9 mouse cellular contexts compared by ENCODE assay signal in genomic region chr6:84407773-84408172, GRCm38 (mm10).
A peak's percentile ranks its signal among the peaks of the same experiment; 100 is the strongest.
DNase-seq lines count a peak whose midpoint lies in the region; ATAC-seq and TF ChIP-seq lines count a peak whose summit lies in the region.
"Had no signal": no experiment of that assay in that cellular context is flagged by ENCODE, and none has a peak within 500 bp of the region (broad histone marks: within the 10 kb centered on the region; RNA-seq: fewer than 3 reads in every experiment).

No protein-coding gene starts in this region.

- peak; percentile 57; the same call in 1 of the 2 replicates for ATAC-seq in lung, embryonic 16.5 days (ENCODE audit: low read depth)

- WGBS in lung, embryonic 16.5 days, result 5% methylated on average over 6 of the region's 6 CpGs

- H3K9ac ChIP-seq in MEL (ENCODE audit: control insufficient read depth, low read depth, low read length, poor library complexity, severe bottlenecking), result no peak overlapping the region
- no peak overlapping the region for H3K9ac ChIP-seq in lung, embryonic 16.5 days (ENCODE audit: low read length)
- H3K9ac ChIP-seq: heart, embryonic 15.5 days had no signal

- no peak for TF ChIP-seq EP300 in MEL (IDR thresholded peaks at IDR 0.05; ENCODE audit: low read depth in 1 of 2, low read length in 2 of 2)

- TF ChIP-seq POLR2A in MEL (IDR thresholded peaks at IDR 0.05; ENCODE audit: control insufficient read depth in 1 of 2, insufficient read depth in 1 of 2, low read depth in 1 of 2, low read length in 2 of 2, poor library complexity in 1 of 2), result no peak

- TF ChIP-seq CTCF in MEL (IDR thresholded peaks at IDR 0.05 in 2 of 3, conservative IDR thresholded peaks at IDR 0.05 in 1 of 3; ENCODE audit: control insufficient read depth in 1 of 3, insufficient read depth in 1 of 3, low read depth in 2 of 3, low read length in 3 of 3, poor library complexity in 1 of 3, severe bottlenecking in 1 of 3), result peak; percentile 60 to 85 (median 74)

- no peak overlapping the region for H3K27ac ChIP-seq in MEL (ENCODE audit: control insufficient read depth, low read depth, low read length)
- H3K27ac ChIP-seq in lung, embryonic 16.5 days (ENCODE audit: low read length), result no peak overlapping the region
- H3K27ac ChIP-seq: heart, embryonic 15.5 days had no signal

- H3K4me1 ChIP-seq in MEL (ENCODE audit: control insufficient read depth in 1 of 2, insufficient read depth in 2 of 2, low read length in 2 of 2), result no peaks in the 10 kb centered on the region
- no peaks in the 10 kb centered on the region for H3K4me1 ChIP-seq in lung, embryonic 16.5 days (replicated peaks; ENCODE audit: control insufficient read depth, insufficient read depth, low read length)
- H3K4me1 ChIP-seq: heart, embryonic 15.5 days had no signal

- no peaks in the 10 kb centered on the region for H3K9me3 ChIP-seq in MEL (replicated peaks; ENCODE audit: insufficient read depth, low read length)
- no peaks in the 10 kb centered on the region for H3K9me3 ChIP-seq in lung, embryonic 16.5 days (ENCODE audit: control insufficient read depth, low read length)
- H3K9me3 ChIP-seq: heart, embryonic 15.5 days had no signal

- peak; percentile 14 for DNase-seq in CD4-positive helper T cell, adult 2 months (ENCODE audit: low read depth, low spot score)
- DNase-seq in MEL (ENCODE audit: low read depth, low spot score), result peak; percentile 54
- DNase-seq in cerebellum, postnatal 10 days, result peak; percentile 90 to 95
- DNase-seq in gastrocnemius, postnatal 10 days, result peak; percentile 70
- peak; percentile 76 to 83 for DNase-seq in kidney, postnatal 4 days
- DNase-seq in retina, postnatal 1 day, result peak; percentile 86
- no peak for DNase-seq in spleen, postnatal 14 days (ENCODE audit: low spot score in 2 of 2)

- no peak overlapping the region for H3K4me3 ChIP-seq in MEL (ENCODE audit: control insufficient read depth in 1 of 2, insufficient read depth in 1 of 2, low read depth in 2 of 2, low read length in 2 of 2)
- H3K4me3 ChIP-seq in lung, embryonic 16.5 days (ENCODE audit: low read length), result no peak overlapping the region
- H3K4me3 ChIP-seq: heart, embryonic 15.5 days had no signal

- no peaks in the 10 kb centered on the region for H3K79me2 ChIP-seq in MEL (ENCODE audit: control insufficient read depth, insufficient read depth, low read length, poor library complexity)

- H3K36me3 ChIP-seq in MEL (ENCODE audit: control insufficient read depth in 1 of 2, insufficient read depth in 2 of 2, low read length in 2 of 2), result no peaks in the 10 kb centered on the region
- no peaks in the 10 kb centered on the region for H3K36me3 ChIP-seq in lung, embryonic 16.5 days (ENCODE audit: control insufficient read depth, insufficient read depth, low read length)
- H3K36me3 ChIP-seq: heart, embryonic 15.5 days had no signal

- no peak overlapping the region for H3K4me2 ChIP-seq in lung, embryonic 16.5 days (ENCODE audit: low read depth, low read length)
- H3K4me2 ChIP-seq: heart, embryonic 15.5 days had no signal

- no peaks in the 10 kb centered on the region for H3K27me3 ChIP-seq in MEL (ENCODE audit: control insufficient read depth in 1 of 2, insufficient read depth in 2 of 2, low read length in 2 of 2)
- H3K27me3 ChIP-seq in lung, embryonic 16.5 days (ENCODE audit: control insufficient read depth, insufficient read depth, low read depth, low read length), result peaks cover 4% of the 10 kb centered on the region; the same call in 1 of the 2 replicates

- peak; percentile 62 for TF ChIP-seq RAD21 in MEL (IDR thresholded peaks at IDR 0.05; ENCODE audit: low read depth, low read length)

TF ChIP-seq in MEL, 35 proteins besides CTCF, POLR2A, EP300 and RAD21:
- TF ChIP-seq SMC3 (IDR thresholded peaks at IDR 0.05; ENCODE audit: low read depth, low read length) (peak; percentile 93), ZC3H11A (IDR thresholded peaks at IDR 0.05; ENCODE audit: low read depth, low read length) (peak; percentile 74), ZKSCAN1 (IDR thresholded peaks at IDR 0.05; ENCODE audit: low read depth, low read length) (no peak), CHD2 (IDR thresholded peaks at IDR 0.05; ENCODE audit: low read length) (no peak)

Comparison
In these comparisons a context has a peak if more than half of its experiments do, and no peak if none do; other contexts are left out.
1. DNase-seq: peak in CD4-positive helper T cell, adult 2 months (single experiment), MEL (single experiment), cerebellum, postnatal 10 days (2 of 2), gastrocnemius, postnatal 10 days (single experiment), kidney, postnatal 4 days (2 of 2) and retina, postnatal 1 day (single experiment); none in spleen, postnatal 14 days (0 of 2).